Mouse (Mus musculus) heart, postnatal 0 days (tissue): ENCODE measurements around the gene Smim4.

Experiments
- CTCF ChIP-seq: IDR thresholded peaks from 2 replicates; pipeline ENCODE4 v1.5.1; 2016; ENCODE audit warnings: antibody characterized with exemption, control low read depth, low read depth
- EP300 ChIP-seq: IDR thresholded peaks from 2 replicates; pipeline ENCODE4 v1.6.1; 2016; ENCODE audit warnings: antibody characterized with exemption, low read depth

DNA sequence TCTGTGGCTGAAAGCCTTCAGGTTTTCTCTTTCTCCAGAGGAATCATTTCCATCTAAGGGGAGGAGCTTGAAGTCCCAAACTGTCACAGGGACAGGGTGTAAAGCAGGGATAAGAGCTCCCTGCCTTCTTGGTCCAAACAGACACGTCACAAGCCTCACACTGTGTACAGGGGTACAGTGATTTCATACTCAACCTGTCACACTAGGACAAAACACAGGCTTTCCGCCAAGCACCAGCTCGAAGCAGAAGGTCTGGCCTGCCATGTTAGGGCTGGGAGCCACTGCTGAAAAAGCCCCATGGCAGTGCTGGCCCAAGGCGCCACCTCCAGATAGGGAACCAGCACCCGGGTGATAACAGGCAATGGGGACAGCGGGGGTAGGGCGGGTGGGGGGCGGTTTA lies 35.3 kb upstream of the Smim4 start:
- TF ChIP-seq CTCF, result no peak
- no peak for TF ChIP-seq EP300
